Mouse (Mus musculus) liver, adult 2 months (tissue): ENCODE measurements around the gene Zdhhc5.
A peak's percentile ranks its signal among the peaks of the same experiment; 100 is the strongest.

Experiments used
- CTCF ChIP-seq: fragments of 200-500 bp; IDR thresholded peaks from 2 replicates; pipeline ENCODE4 v1.5.1; 2011; ENCODE audit warnings: low read depth, low read length, control low read depth
- POLR2A ChIP-seq: fragments of 200-500 bp; IDR thresholded peaks from 2 replicates; pipeline ENCODE4 v1.6.1; 2011; ENCODE audit warnings: low read length, control low read depth; ENCODE audit not compliant: insufficient read depth; ENCODE audit errors: extremely low read depth

DNA sequence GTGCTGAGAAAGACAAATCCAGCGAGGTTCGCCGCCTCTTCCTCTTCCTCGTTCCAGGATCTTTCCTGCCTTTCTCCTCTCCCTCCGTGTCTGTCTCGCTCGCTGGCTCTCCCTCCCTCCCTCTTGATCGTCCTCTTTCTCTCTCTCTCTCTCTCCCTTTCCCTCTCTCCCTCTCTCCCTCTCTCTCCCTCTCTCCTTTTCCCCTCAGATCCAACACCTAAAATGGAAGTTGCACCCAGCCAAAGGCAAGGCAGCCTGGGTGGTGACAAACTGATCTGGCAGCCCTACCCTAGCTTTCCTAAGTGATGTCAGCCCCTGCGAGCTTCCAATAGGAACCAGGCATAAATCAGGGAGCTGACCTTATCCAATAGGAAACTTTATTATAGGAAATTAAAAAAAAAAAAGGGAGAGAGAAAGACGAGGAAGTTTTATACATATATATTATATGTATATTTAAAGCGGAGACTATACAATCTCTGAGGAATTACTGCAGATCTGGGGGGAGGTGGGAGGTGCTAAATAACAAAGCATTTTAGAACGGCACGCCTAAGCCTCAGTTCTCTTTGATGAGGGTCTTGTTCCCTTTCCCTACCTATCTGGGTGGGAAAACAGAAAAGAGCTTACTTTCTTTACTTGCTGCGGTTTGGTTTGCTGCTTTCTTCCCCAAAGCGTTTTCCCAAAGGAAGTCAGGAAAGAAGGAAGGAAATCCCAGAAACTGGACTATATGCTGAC lies 64.3 kb downstream of the Zdhhc5 start, which contains the start of gene Ctnnd1:
- TF ChIP-seq CTCF, result no peak
- peak; percentile 74; the same call in 1 of the 2 replicates for TF ChIP-seq POLR2A
